Mouse (Mus musculus) intestine, postnatal 0 days (tissue): Measurements from ENCODE around the gene Prkcb. TPM values are rescaled to one million over a fixed set of nuclear protein-coding genes. Genes with fewer than 3 reads are reported as not detected.

Experiments
- ATAC-seq: fragments of 200-750 bp; cut with Nextera tagmentation; 2 replicates; pipeline ENCODE4 v1.8.0; 2017; ENCODE audit warnings: mild to moderate bottlenecking, moderate TSS enrichment, moderate library complexity
- H3K27ac ChIP-seq: fragments of 300-500 bp; sonication (generic); 2 replicates; pipeline ENCODE4 v1.5.1; 2014; ENCODE audit warnings: mild to moderate bottlenecking, low read depth, low read length, moderate library complexity
- H3K27me3 ChIP-seq: fragments of 300-500 bp; sonication (generic); replicated peaks from 2 replicates; pipeline ENCODE4 v1.6.1; 2014; ENCODE audit warnings: low read length, mixed read lengths; ENCODE audit not compliant: control insufficient read depth, insufficient read depth
- H3K36me3 ChIP-seq: fragments of 300-500 bp; sonication (generic); 2 replicates; pipeline ENCODE4 v1.6.1; 2014; ENCODE audit warnings: mild to moderate bottlenecking, moderate library complexity; ENCODE audit not compliant: control insufficient read depth, insufficient read depth
- H3K4me1 ChIP-seq: fragments of 300-500 bp; sonication (generic); replicated peaks from 2 replicates; pipeline ENCODE4 v1.6.1; 2014; ENCODE audit warnings: antibody characterized with exemption, low read length, mixed read lengths; ENCODE audit not compliant: control insufficient read depth, insufficient read depth
- H3K4me2 ChIP-seq: fragments of 300-500 bp; sonication (generic); replicated peaks from 2 replicates; pipeline ENCODE4 v1.6.1; 2014; ENCODE audit warnings: low read depth, mild to moderate bottlenecking, moderate library complexity
- H3K4me3 ChIP-seq: fragments of 300-500 bp; sonication (generic); 2 replicates; pipeline ENCODE4 v1.5.1; 2014; ENCODE audit warnings: low read depth, low read length
- H3K9ac ChIP-seq: fragments of 300-500 bp; sonication (generic); 2 replicates; pipeline ENCODE4 v1.6.1; 2014; ENCODE audit warnings: mild to moderate bottlenecking, low read depth, low read length
- H3K9me3 ChIP-seq: fragments of 300-500 bp; sonication (generic); 2 replicates; pipeline ENCODE4 v1.6.1; 2016; ENCODE audit warnings: mixed run types; ENCODE audit not compliant: control insufficient read depth
- CTCF ChIP-seq: sonication (generic); IDR thresholded peaks from 2 replicates; pipeline ENCODE4 v1.5.1; 2016; ENCODE audit warnings: low read depth, mild to moderate bottlenecking, control low read depth, antibody characterized with exemption, moderate library complexity
- WGBS: fragments of 180-500 bp; shearing (Covaris S2); extraction: QIAGEN DNeasy Blood & Tissue Kit; methylation state at CpG from one replicate; pipeline ENCODE4 v1.1.7; 2014; 5-methylcytosine and 5-hydroxymethylcytosine counted together
- polyA plus RNA-seq: library from polyadenylated mRNA; unstranded; fragments of >200 nt; fragmentation: Nextera tagmentation; extraction: Ambion mirVana; gene quantifications from 2 replicates; pipeline ENCODE4 v1.2.1, GENCODE M21; 2015

Prkcb gene
- polyA plus RNA-seq, 1 experiment from 2014 or later, result 4.7 TPM

GRCm38 (mm10) chr7:122366635-122367034 lies 78.1 kb downstream of the Prkcb start:
- no peaks in the 10 kb centered on the region for H3K4me1 ChIP-seq
- no peak for TF ChIP-seq CTCF
- 60% methylated on average over 1 of the region's 1 CpGs for WGBS
- no peak for ATAC-seq
- no peak overlapping the region for H3K9ac ChIP-seq
- no peak overlapping the region for H3K4me3 ChIP-seq
- no peak overlapping the region for H3K4me2 ChIP-seq
- H3K27me3 ChIP-seq, result no peaks in the 10 kb centered on the region
- no peaks in the 10 kb centered on the region for H3K36me3 ChIP-seq
- no peak overlapping the region for H3K27ac ChIP-seq
- no peaks in the 10 kb centered on the region for H3K9me3 ChIP-seq

GRCm38 (mm10) chr7:122367303-122368007 lies 78.9 kb downstream of the Prkcb start:
- Histone ChIP-seq H3K27ac (no peak overlapping the region), H3K27me3 (no peaks in the 10 kb centered on the region), H3K9ac (no peak overlapping the region), H3K36me3 (no peaks in the 10 kb centered on the region), H3K4me2 (no peak overlapping the region), H3K9me3 (no peaks in the 10 kb centered on the region), H3K4me3 (no peak overlapping the region), H3K4me1 (no peaks in the 10 kb centered on the region)
- TF ChIP-seq CTCF, result no peak
- WGBS, result 88% methylated on average over 7 of the region's 7 CpGs
- no peak for ATAC-seq

- Histone ChIP-seq H3K4me2 (no peak overlapping the region), H3K9ac (no peak overlapping the region), H3K27me3 (no peaks in the 10 kb centered on the region), H3K27ac (no peak overlapping the region), H3K4me3 (no peak overlapping the region), H3K4me1 (no peaks in the 10 kb centered on the region), H3K36me3 (no peaks in the 10 kb centered on the region), H3K9me3 (no peaks in the 10 kb centered on the region)
- TF ChIP-seq CTCF, result no peak
- 88% methylated on average over 12 of the region's 12 CpGs for WGBS
- ATAC-seq, result no peak
Observed at GRCm38 (mm10) chr7:122370488-122370887, 81.9 kb downstream of the Prkcb start.

GRCm38 (mm10) chr7:122371947-122372346 lies 83.4 kb downstream of the Prkcb start:
- Histone ChIP-seq H3K27me3 (no peaks in the 10 kb centered on the region), H3K9me3 (no peaks in the 10 kb centered on the region), H3K27ac (no peak overlapping the region), H3K36me3 (no peaks in the 10 kb centered on the region), H3K4me1 (no peaks in the 10 kb centered on the region), H3K4me3 (no peak overlapping the region), H3K4me2 (no peak overlapping the region), H3K9ac (no peak overlapping the region)
- no peak for TF ChIP-seq CTCF
- WGBS, result 73% methylated on average over 5 of the region's 5 CpGs
- no peak for ATAC-seq

- Histone ChIP-seq H3K27me3 (no peaks in the 10 kb centered on the region), H3K9ac (no peak overlapping the region), H3K4me1 (no peaks in the 10 kb centered on the region), H3K4me2 (no peak overlapping the region), H3K9me3 (no peaks in the 10 kb centered on the region), H3K36me3 (no peaks in the 10 kb centered on the region), H3K4me3 (no peak overlapping the region), H3K27ac (no peak overlapping the region)
- TF ChIP-seq CTCF, result no peak
- 79% methylated on average over 3 of the region's 3 CpGs for whole genome bisulfite sequencing
- no peak for ATAC-seq
Observed at GRCm38 (mm10) chr7:122372349-122372748, 83.8 kb downstream of the Prkcb start.

GRCm38 (mm10) chr7:122376845-122377244 lies 88.3 kb downstream of the Prkcb start:
- H3K4me3 ChIP-seq, result no peak overlapping the region
- no peak overlapping the region for H3K27ac ChIP-seq
- H3K4me2 ChIP-seq, result no peak overlapping the region
- no peak for TF ChIP-seq CTCF
- H3K9me3 ChIP-seq, result no peaks in the 10 kb centered on the region
- ATAC-seq, result no peak
- H3K9ac ChIP-seq, result no peak overlapping the region
- no peaks in the 10 kb centered on the region for H3K36me3 ChIP-seq
- no peaks in the 10 kb centered on the region for H3K27me3 ChIP-seq
- no peaks in the 10 kb centered on the region for H3K4me1 ChIP-seq

GRCm38 (mm10) chr7:122377967-122378366 lies 89.4 kb downstream of the Prkcb start:
- H3K4me3 ChIP-seq, result no peak overlapping the region
- H3K27ac ChIP-seq, result no peak overlapping the region
- ATAC-seq, result no peak
- 76% methylated on average over 3 of the region's 3 CpGs for WGBS
- H3K4me1 ChIP-seq, result no peaks in the 10 kb centered on the region
- H3K9me3 ChIP-seq, result no peaks in the 10 kb centered on the region
- no peak overlapping the region for H3K9ac ChIP-seq
- H3K4me2 ChIP-seq, result no peak overlapping the region
- H3K27me3 ChIP-seq, result no peaks in the 10 kb centered on the region
- TF ChIP-seq CTCF, result no peak
- H3K36me3 ChIP-seq, result no peaks in the 10 kb centered on the region
